Mouse (Mus musculus): ENCODE measurements at regions not wholly inside any gene's neighbourhood (a gene's known extent, or its start where the extent isn't known, plus 50 kb on each side); places are given as distances from the start of the nearest gene placed in this dataset.
"Not testable (repeated sequence)": the region's sequence is repeated elsewhere in the genome, so short reads cannot be mapped to it uniquely, and the experiment has no call there.

GRCm38 (mm10) chr3:22010700-22010991, 65.8 kb upstream of the Tbl1xr1 start:
- not testable (repeated sequence) for TF ChIP-seq POLR2A, CTCF (IDR thresholded peaks at IDR 0.05; ENCODE audit: insufficient read depth, low read depth, low read length)
